Mouse (Mus musculus): ENCODE data around the gene Dennd6a. TPM values are rescaled to one million over a fixed set of nuclear protein-coding genes. Genes with fewer than 3 reads are reported as not detected.

The Dennd6a gene
- total and polyA plus RNA-seq, 3 experiments, result 11.2 to 97.5 (median 51.6) TPM

- no peak for TF ChIP-seq CTCF (IDR thresholded peaks at IDR 0.05; ENCODE audit: low read depth, low read length)
- TF ChIP-seq GATA2 (IDR thresholded peaks at IDR 0.05; ENCODE audit: borderline replicate concordance, low read depth, low read length), result no peak
- TF ChIP-seq GATA1 (IDR thresholded peaks at IDR 0.05; ENCODE audit: borderline replicate concordance, low read length), result no peak
- TF ChIP-seq POLR2AphosphoS5 (IDR thresholded peaks at IDR 0.05; ENCODE audit: insufficient replicate concordance, low read depth, low read length), result no peak
- TF ChIP-seq TAL1 (conservative IDR thresholded peaks at IDR 0.05; ENCODE audit: low read depth, low read length), result no peak
- Histone ChIP-seq H3K9me3 (replicated peaks) (no peaks in the 10 kb centered on the region), H3K4me1 (ENCODE audit: insufficient read depth, low read depth, low read length) (peaks cover 49% of the 10 kb centered on the region), H3K27me3 (ENCODE audit: insufficient read depth, low read length) (no peaks in the 10 kb centered on the region), H3K4me3 (ENCODE audit: low read depth, low read length) (peak overlapping the region; percentile 97), H3K36me3 (replicated peaks) (peaks cover 40% of the 10 kb centered on the region)
- DNase-seq (ENCODE audit: low spot score), result no peak
- no peak for ATAC-seq (ENCODE audit: extremely low read depth, insufficient number of reproducible peaks, low FRiP score, poor library complexity, severe bottlenecking)
Observed at GRCm38 (mm10) chr14:26533267-26533666, 40.4 kb upstream of the Dennd6a start.

GRCm38 (mm10) chr14:26533821-26534756, 39.6 kb upstream of the Dennd6a start:
- DNase-seq (ENCODE audit: low spot score), result peak; percentile 58
- no peaks in the 10 kb centered on the region for H3K9me3 ChIP-seq (replicated peaks)
- TF ChIP-seq GATA1 (IDR thresholded peaks at IDR 0.05; ENCODE audit: borderline replicate concordance, low read length) (no peak), TAL1 (conservative IDR thresholded peaks at IDR 0.05; ENCODE audit: low read depth, low read length) (no peak), GATA2 (IDR thresholded peaks at IDR 0.05; ENCODE audit: borderline replicate concordance, low read depth, low read length) (no peak), POLR2AphosphoS5 (IDR thresholded peaks at IDR 0.05; ENCODE audit: insufficient replicate concordance, low read depth, low read length) (no peak), CTCF (IDR thresholded peaks at IDR 0.05; ENCODE audit: low read depth, low read length) (no peak)
- H3K4me1 ChIP-seq (ENCODE audit: insufficient read depth, low read depth, low read length), result peaks cover 43% of the 10 kb centered on the region
- H3K4me3 ChIP-seq (ENCODE audit: low read depth, low read length), result peak overlapping the region; percentile 97
- ATAC-seq (ENCODE audit: extremely low read depth, insufficient number of reproducible peaks, low FRiP score, poor library complexity, severe bottlenecking), result no peak
- H3K36me3 ChIP-seq (replicated peaks), result peaks cover 32% of the 10 kb centered on the region
- no peaks in the 10 kb centered on the region for H3K27me3 ChIP-seq (ENCODE audit: insufficient read depth, low read length)

- H3K9me3 ChIP-seq (replicated peaks), result no peaks in the 10 kb centered on the region
- TF ChIP-seq GATA2 (IDR thresholded peaks at IDR 0.05; ENCODE audit: borderline replicate concordance, low read depth, low read length), result no peak
- TF ChIP-seq TAL1 (conservative IDR thresholded peaks at IDR 0.05; ENCODE audit: low read depth, low read length), result no peak
- no peak for TF ChIP-seq GATA1 (IDR thresholded peaks at IDR 0.05; ENCODE audit: borderline replicate concordance, low read length)
- TF ChIP-seq POLR2AphosphoS5 (IDR thresholded peaks at IDR 0.05; ENCODE audit: insufficient replicate concordance, low read depth, low read length), result no peak
- TF ChIP-seq CTCF (IDR thresholded peaks at IDR 0.05; ENCODE audit: low read depth, low read length), result no peak
- H3K27me3 ChIP-seq (ENCODE audit: insufficient read depth, low read length), result no peaks in the 10 kb centered on the region
- H3K4me1 ChIP-seq (ENCODE audit: insufficient read depth, low read depth, low read length), result peaks cover 35% of the 10 kb centered on the region
- peak; percentile 83 for ATAC-seq (ENCODE audit: extremely low read depth, insufficient number of reproducible peaks, low FRiP score, poor library complexity, severe bottlenecking)
- H3K4me3 ChIP-seq (ENCODE audit: low read depth, low read length), result peak within 1 kb of the TSS; percentile 97
- peaks cover 24% of the 10 kb centered on the region for H3K36me3 ChIP-seq (replicated peaks)
- DNase-seq (ENCODE audit: low spot score), result peak; percentile 89
Observed at GRCm38 (mm10) chr14:26534757-26535479, 38.7 kb upstream of the Dennd6a start, which contains the start of gene Slmap. Gene Slmap (minus strand): TSS chr14:26534931.

- H3K9me3 ChIP-seq (replicated peaks), result no peaks in the 10 kb centered on the region
- DNase-seq (ENCODE audit: low spot score) (no peak), ATAC-seq (ENCODE audit: extremely low read depth, insufficient number of reproducible peaks, low FRiP score, poor library complexity, severe bottlenecking) (no peak)
- TF ChIP-seq TAL1 (conservative IDR thresholded peaks at IDR 0.05; ENCODE audit: low read depth, low read length) (no peak), CTCF (IDR thresholded peaks at IDR 0.05; ENCODE audit: low read depth, low read length) (no peak), GATA2 (IDR thresholded peaks at IDR 0.05; ENCODE audit: borderline replicate concordance, low read depth, low read length) (no peak), POLR2AphosphoS5 (IDR thresholded peaks at IDR 0.05; ENCODE audit: insufficient replicate concordance, low read depth, low read length) (no peak), GATA1 (IDR thresholded peaks at IDR 0.05; ENCODE audit: borderline replicate concordance, low read length) (no peak)
- no peaks in the 10 kb centered on the region for H3K36me3 ChIP-seq (replicated peaks)
- no peak overlapping the region for H3K4me3 ChIP-seq (ENCODE audit: low read depth, low read length)
- H3K4me1 ChIP-seq (ENCODE audit: insufficient read depth, low read depth, low read length), result peaks cover 18% of the 10 kb centered on the region
- H3K27me3 ChIP-seq (ENCODE audit: insufficient read depth, low read length), result no peaks in the 10 kb centered on the region
Observed at GRCm38 (mm10) chr14:26539241-26539640, 34.4 kb upstream of the Dennd6a start.

- no peak overlapping the region for H3K4me3 ChIP-seq (ENCODE audit: low read depth, low read length)
- no peaks in the 10 kb centered on the region for H3K27me3 ChIP-seq (ENCODE audit: insufficient read depth, low read length)
Observed at GRCm38 (mm10) chr14:26540577-26540976, 33.1 kb upstream of the Dennd6a start.

More at GRCm38 (mm10) chr14:26540577-26540976, 33.1 kb upstream of the Dennd6a start:
- H3K36me3 ChIP-seq (replicated peaks), result no peaks in the 10 kb centered on the region
- H3K4me1 ChIP-seq (ENCODE audit: insufficient read depth, low read depth, low read length), result peaks cover 16% of the 10 kb centered on the region
- no peak for DNase-seq (ENCODE audit: low spot score)
- no peaks in the 10 kb centered on the region for H3K9me3 ChIP-seq (replicated peaks)
- no peak for ATAC-seq (ENCODE audit: extremely low read depth, insufficient number of reproducible peaks, low FRiP score, poor library complexity, severe bottlenecking)
- TF ChIP-seq POLR2AphosphoS5 (IDR thresholded peaks at IDR 0.05; ENCODE audit: insufficient replicate concordance, low read depth, low read length) (no peak), TAL1 (conservative IDR thresholded peaks at IDR 0.05; ENCODE audit: low read depth, low read length) (no peak), GATA2 (IDR thresholded peaks at IDR 0.05; ENCODE audit: borderline replicate concordance, low read depth, low read length) (no peak), GATA1 (IDR thresholded peaks at IDR 0.05; ENCODE audit: borderline replicate concordance, low read length) (no peak), CTCF (IDR thresholded peaks at IDR 0.05; ENCODE audit: low read depth, low read length) (no peak)
